Mouse (Mus musculus): ENCODE measurements around the gene Shank2. TPM values are rescaled to one million over a fixed set of nuclear protein-coding genes. Genes with fewer than 3 reads are reported as not detected.
A peak's percentile ranks its signal among the peaks of the same experiment; 100 is the strongest.

Gene Shank2
- polyA plus RNA-seq, 1 experiment from 2014 or later = 2.7 TPM

GRCm38 (mm10) chr7:144250791-144251190 is 249.1 kb downstream of the Shank2 start:
- Histone ChIP-seq H3K9ac (ENCODE audit: low read depth, low read length) (no peak overlapping the region), H3K4me1 (replicated peaks; ENCODE audit: control insufficient read depth, insufficient read depth, low read length) (no peaks in the 10 kb centered on the region), H3K9me3 (ENCODE audit: control insufficient read depth, low read length) (no peaks in the 10 kb centered on the region), H3K4me2 (replicated peaks; ENCODE audit: low read depth, low read length) (no peak overlapping the region), H3K4me3 (ENCODE audit: low read depth, low read length) (no peak overlapping the region), H3K27me3 (ENCODE audit: control insufficient read depth, insufficient read depth, low read length) (no peaks in the 10 kb centered on the region), H3K36me3 (ENCODE audit: control insufficient read depth, insufficient read depth, low read length) (no peaks in the 10 kb centered on the region), H3K27ac (ENCODE audit: low read depth, low read length) (no peak overlapping the region)
- DNase-seq (ENCODE audit: low spot score) (no peak), ATAC-seq (ENCODE audit: low FRiP score) (no peak)
- WGBS = 79% methylated on average over 4 of the region's 4 CpGs

GRCm38 (mm10) chr7:144251250-144251649 is 249.5 kb downstream of the Shank2 start:
- no peaks in the 10 kb centered on the region for H3K9me3 ChIP-seq (ENCODE audit: control insufficient read depth, low read length)
- no peaks in the 10 kb centered on the region for H3K4me1 ChIP-seq (replicated peaks; ENCODE audit: control insufficient read depth, insufficient read depth, low read length)
- no peak for DNase-seq (ENCODE audit: low spot score)
- no peaks in the 10 kb centered on the region for H3K27me3 ChIP-seq (ENCODE audit: control insufficient read depth, insufficient read depth, low read length)
- no peak overlapping the region for H3K4me3 ChIP-seq (ENCODE audit: low read depth, low read length)
- no peak overlapping the region for H3K27ac ChIP-seq (ENCODE audit: low read depth, low read length)
- no peak overlapping the region for H3K4me2 ChIP-seq (replicated peaks; ENCODE audit: low read depth, low read length)
- no peak for ATAC-seq (ENCODE audit: low FRiP score)
- 67% methylated on average over 6 of the region's 6 CpGs for WGBS
- H3K36me3 ChIP-seq (ENCODE audit: control insufficient read depth, insufficient read depth, low read length) = no peaks in the 10 kb centered on the region
- no peak overlapping the region for H3K9ac ChIP-seq (ENCODE audit: low read depth, low read length)

GRCm38 (mm10) chr7:144254674-144255246 is 253.0 kb downstream of the Shank2 start:
- no peak overlapping the region for H3K4me3 ChIP-seq (ENCODE audit: low read depth, low read length)
- no peaks in the 10 kb centered on the region for H3K36me3 ChIP-seq (ENCODE audit: control insufficient read depth, insufficient read depth, low read length)
- H3K27me3 ChIP-seq (ENCODE audit: control insufficient read depth, insufficient read depth, low read length) = no peaks in the 10 kb centered on the region
- ATAC-seq (ENCODE audit: low FRiP score) (no peak), DNase-seq (ENCODE audit: low spot score) (peak; percentile 25)
- H3K4me1 ChIP-seq (replicated peaks; ENCODE audit: control insufficient read depth, insufficient read depth, low read length) = no peaks in the 10 kb centered on the region; the same call in 1 of the 2 replicates
- no peak overlapping the region for H3K9ac ChIP-seq (ENCODE audit: low read depth, low read length)
- no peak overlapping the region for H3K27ac ChIP-seq (ENCODE audit: low read depth, low read length)
- 39% methylated on average over 8 of the region's 8 CpGs for WGBS
- no peaks in the 10 kb centered on the region for H3K9me3 ChIP-seq (ENCODE audit: control insufficient read depth, low read length)
- no peak overlapping the region for H3K4me2 ChIP-seq (replicated peaks; ENCODE audit: low read depth, low read length)

- no peak for DNase-seq (ENCODE audit: low spot score)
- Histone ChIP-seq H3K36me3 (ENCODE audit: control insufficient read depth, insufficient read depth, low read length) (no peaks in the 10 kb centered on the region), H3K9me3 (ENCODE audit: control insufficient read depth, low read length) (no peaks in the 10 kb centered on the region), H3K4me3 (ENCODE audit: low read depth, low read length) (no peak overlapping the region), H3K27me3 (ENCODE audit: control insufficient read depth, insufficient read depth, low read length) (no peaks in the 10 kb centered on the region), H3K27ac (ENCODE audit: low read depth, low read length) (no peak overlapping the region), H3K9ac (ENCODE audit: low read depth, low read length) (no peak overlapping the region), H3K4me2 (replicated peaks; ENCODE audit: low read depth, low read length) (no peak overlapping the region), H3K4me1 (replicated peaks; ENCODE audit: control insufficient read depth, insufficient read depth, low read length) (no peaks in the 10 kb centered on the region; the same call in 1 of the 2 replicates)
- WGBS = 71% methylated on average over 7 of the region's 7 CpGs
- ATAC-seq (ENCODE audit: low FRiP score) = no peak
Measured at GRCm38 (mm10) chr7:144257821-144258220, 256.1 kb downstream of the Shank2 start.

GRCm38 (mm10) chr7:144258332-144258731 is 256.6 kb downstream of the Shank2 start:
- no peaks in the 10 kb centered on the region; the same call in 1 of the 2 replicates for H3K4me1 ChIP-seq (replicated peaks; ENCODE audit: control insufficient read depth, insufficient read depth, low read length)
- H3K36me3 ChIP-seq (ENCODE audit: control insufficient read depth, insufficient read depth, low read length) = no peaks in the 10 kb centered on the region
- WGBS = 66% methylated on average over 4 of the region's 4 CpGs
- no peaks in the 10 kb centered on the region for H3K9me3 ChIP-seq (ENCODE audit: control insufficient read depth, low read length)
- no peaks in the 10 kb centered on the region for H3K27me3 ChIP-seq (ENCODE audit: control insufficient read depth, insufficient read depth, low read length)
- no peak overlapping the region for H3K4me2 ChIP-seq (replicated peaks; ENCODE audit: low read depth, low read length)
- no peak for DNase-seq (ENCODE audit: low spot score)
- no peak overlapping the region for H3K27ac ChIP-seq (ENCODE audit: low read depth, low read length)
- H3K9ac ChIP-seq (ENCODE audit: low read depth, low read length) = no peak overlapping the region
- ATAC-seq (ENCODE audit: low FRiP score) = no peak
- H3K4me3 ChIP-seq (ENCODE audit: low read depth, low read length) = no peak overlapping the region

- Histone ChIP-seq H3K4me3 (ENCODE audit: low read depth, low read length) (no peak overlapping the region), H3K36me3 (ENCODE audit: control insufficient read depth, insufficient read depth, low read length) (no peaks in the 10 kb centered on the region), H3K9ac (ENCODE audit: low read depth, low read length) (no peak overlapping the region), H3K9me3 (ENCODE audit: control insufficient read depth, low read length) (no peaks in the 10 kb centered on the region), H3K27ac (ENCODE audit: low read depth, low read length) (no peak overlapping the region), H3K4me2 (replicated peaks; ENCODE audit: low read depth, low read length) (no peak overlapping the region), H3K27me3 (ENCODE audit: control insufficient read depth, insufficient read depth, low read length) (no peaks in the 10 kb centered on the region), H3K4me1 (replicated peaks; ENCODE audit: control insufficient read depth, insufficient read depth, low read length) (no peaks in the 10 kb centered on the region; the same call in 1 of the 2 replicates)
- DNase-seq (ENCODE audit: low spot score) = no peak
- WGBS = 80% methylated on average over 6 of the region's 6 CpGs
- ATAC-seq (ENCODE audit: low FRiP score) = no peak
Measured at GRCm38 (mm10) chr7:144262666-144263065, 260.9 kb downstream of the Shank2 start.

- no peak for ATAC-seq (ENCODE audit: low FRiP score)
- H3K36me3 ChIP-seq (ENCODE audit: control insufficient read depth, insufficient read depth, low read length) = no peaks in the 10 kb centered on the region
- no peaks in the 10 kb centered on the region for H3K9me3 ChIP-seq (ENCODE audit: control insufficient read depth, low read length)
- 73% methylated on average over 7 of the region's 7 CpGs for WGBS
- H3K27me3 ChIP-seq (ENCODE audit: control insufficient read depth, insufficient read depth, low read length) = no peaks in the 10 kb centered on the region
- no peak overlapping the region for H3K27ac ChIP-seq (ENCODE audit: low read depth, low read length)
- DNase-seq (ENCODE audit: low spot score) = no peak
- no peak overlapping the region for H3K4me2 ChIP-seq (replicated peaks; ENCODE audit: low read depth, low read length)
- no peak overlapping the region for H3K9ac ChIP-seq (ENCODE audit: low read depth, low read length)
- no peaks in the 10 kb centered on the region for H3K4me1 ChIP-seq (replicated peaks; ENCODE audit: control insufficient read depth, insufficient read depth, low read length)
- H3K4me3 ChIP-seq (ENCODE audit: low read depth, low read length) = no peak overlapping the region
Measured at GRCm38 (mm10) chr7:144266745-144267144, 265.0 kb downstream of the Shank2 start.

- Histone ChIP-seq H3K27ac (ENCODE audit: low read depth, low read length) (no peak overlapping the region), H3K9ac (ENCODE audit: low read depth, low read length) (no peak overlapping the region), H3K4me3 (ENCODE audit: low read depth, low read length) (no peak overlapping the region), H3K27me3 (ENCODE audit: control insufficient read depth, insufficient read depth, low read length) (no peaks in the 10 kb centered on the region), H3K36me3 (ENCODE audit: control insufficient read depth, insufficient read depth, low read length) (no peaks in the 10 kb centered on the region), H3K9me3 (ENCODE audit: control insufficient read depth, low read length) (no peaks in the 10 kb centered on the region), H3K4me1 (replicated peaks; ENCODE audit: control insufficient read depth, insufficient read depth, low read length) (no peaks in the 10 kb centered on the region), H3K4me2 (replicated peaks; ENCODE audit: low read depth, low read length) (no peak overlapping the region)
- 82% methylated on average over 7 of the region's 7 CpGs for WGBS
- DNase-seq (ENCODE audit: low spot score) (no peak), ATAC-seq (ENCODE audit: low FRiP score) (no peak)
Measured at GRCm38 (mm10) chr7:144268329-144268728, 266.6 kb downstream of the Shank2 start.

GRCm38 (mm10) chr7:144268778-144269177 is 267.1 kb downstream of the Shank2 start:
- Histone ChIP-seq H3K27me3 (ENCODE audit: control insufficient read depth, insufficient read depth, low read length) (no peaks in the 10 kb centered on the region), H3K36me3 (ENCODE audit: control insufficient read depth, insufficient read depth, low read length) (no peaks in the 10 kb centered on the region), H3K27ac (ENCODE audit: low read depth, low read length) (no peak overlapping the region), H3K4me1 (replicated peaks; ENCODE audit: control insufficient read depth, insufficient read depth, low read length) (no peaks in the 10 kb centered on the region), H3K9ac (ENCODE audit: low read depth, low read length) (no peak overlapping the region), H3K4me2 (replicated peaks; ENCODE audit: low read depth, low read length) (no peak overlapping the region), H3K9me3 (ENCODE audit: control insufficient read depth, low read length) (no peaks in the 10 kb centered on the region), H3K4me3 (ENCODE audit: low read depth, low read length) (no peak overlapping the region)
- ATAC-seq (ENCODE audit: low FRiP score) = no peak
- WGBS = 75% methylated on average over 4 of the region's 4 CpGs
- DNase-seq (ENCODE audit: low spot score) = no peak

Measured in hindbrain, embryonic 11.5 days (tissue).